Mouse (Mus musculus) hematopoietic stem cell, adult 5-6 weeks (primary cell): ENCODE data around the gene Tmcc1. TPM values are rescaled to one million over a fixed set of nuclear protein-coding genes. Genes with fewer than 3 reads are reported as not detected.
A peak's percentile ranks its signal among the peaks of the same experiment; 100 is the strongest.

Source experiments
- ATAC-seq, 2 experiments: fragments of 125-278 bp in 1 of 2; replicated peaks in 1 of 2; 2 replicates each; pipeline ENCODE4 v1.8.0; 2016 to 2017; ENCODE audit warnings: inconsistent platforms in 2 of 2, mild to moderate bottlenecking in 2 of 2, moderate number of reproducible peaks in 2 of 2, low read depth in 1 of 2, moderate TSS enrichment in 1 of 2; ENCODE audit not compliant: low FRiP score in 2 of 2, poor library complexity in 2 of 2, severe bottlenecking in 2 of 2, insufficient read depth in 1 of 2, low TSS enrichment in 1 of 2
- total RNA-seq: library from RNA; stranded (forward); fragments of 172-1452, 232-1000 nt; gene quantifications from 2 replicates; pipeline ENCODE4 v1.2.3, GENCODE M21; 2017

Tmcc1 gene
- total RNA-seq, 1 experiment from 2014 or later: 24.3 TPM

DNA sequence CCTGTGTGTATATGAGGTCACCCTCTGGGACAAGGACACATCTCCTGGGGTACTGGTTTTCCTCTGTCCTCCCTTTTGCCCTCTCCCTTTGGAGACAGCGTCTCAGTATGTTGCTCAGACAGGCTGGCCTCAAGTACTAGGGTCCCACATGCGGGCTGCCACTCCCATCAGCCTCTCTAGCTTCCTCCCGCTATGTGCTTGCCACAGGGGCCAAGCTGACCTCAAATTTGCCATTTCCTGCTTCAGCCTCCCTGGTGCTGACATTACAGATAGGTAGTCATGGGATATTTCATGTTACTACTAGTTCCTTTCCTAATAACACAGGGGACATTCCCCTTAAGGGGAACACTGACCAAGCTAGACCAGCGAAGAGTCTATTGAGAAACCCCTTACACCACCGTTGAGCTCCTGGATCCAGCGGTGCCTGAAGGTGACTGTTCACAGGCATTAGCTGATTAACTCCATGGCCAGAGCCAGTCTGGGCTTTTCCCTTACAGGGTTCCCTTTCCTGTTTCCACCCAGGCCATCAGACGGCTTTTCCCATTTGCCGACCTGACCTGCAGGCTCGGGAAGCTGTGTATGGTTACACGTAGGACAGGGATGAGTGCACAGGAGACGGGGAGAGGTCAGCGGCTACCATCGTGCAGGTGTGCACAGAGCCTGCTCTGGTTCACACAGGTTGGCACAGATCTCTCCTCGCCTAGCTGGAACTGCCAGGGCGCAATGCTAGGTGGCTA lies 220.0 kb downstream of the Tmcc1 start:
- peak; percentile 29 to 34; a peak in 3 of 4 replicates for ATAC-seq

DNA sequence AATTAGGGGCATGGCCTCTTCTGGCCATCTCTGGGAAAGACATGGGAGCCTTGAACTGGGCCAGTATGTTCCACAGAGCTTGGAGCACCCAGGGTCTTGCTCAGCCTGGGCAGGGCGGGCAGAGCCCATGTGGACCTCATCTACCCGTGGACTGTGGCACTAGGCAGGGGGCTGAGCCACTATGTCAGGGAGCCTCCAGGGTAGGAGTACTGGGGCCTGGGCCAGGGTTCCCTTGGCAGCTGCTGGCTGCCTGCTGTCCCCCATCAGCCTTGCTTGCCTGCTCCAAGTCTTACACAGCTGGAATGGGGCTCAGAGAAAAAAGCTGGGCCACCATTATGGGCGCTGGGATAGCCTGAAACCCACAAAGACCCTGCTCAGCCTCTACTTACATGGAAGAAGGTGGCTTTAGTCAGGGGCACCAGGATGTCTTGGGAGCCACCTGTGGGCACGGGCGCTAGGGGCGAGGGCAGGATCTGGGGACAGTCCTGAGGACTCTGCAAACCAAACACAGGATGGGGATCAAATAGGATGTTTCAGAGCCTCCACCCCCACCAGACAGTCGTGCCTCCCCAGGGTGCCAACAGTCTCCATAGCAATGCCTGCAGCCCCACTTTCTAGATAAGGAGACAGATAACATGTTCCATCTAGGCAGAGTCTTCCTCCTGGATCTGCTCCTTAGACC lies 221.1 kb downstream of the Tmcc1 start:
- ATAC-seq: no peak

DNA sequence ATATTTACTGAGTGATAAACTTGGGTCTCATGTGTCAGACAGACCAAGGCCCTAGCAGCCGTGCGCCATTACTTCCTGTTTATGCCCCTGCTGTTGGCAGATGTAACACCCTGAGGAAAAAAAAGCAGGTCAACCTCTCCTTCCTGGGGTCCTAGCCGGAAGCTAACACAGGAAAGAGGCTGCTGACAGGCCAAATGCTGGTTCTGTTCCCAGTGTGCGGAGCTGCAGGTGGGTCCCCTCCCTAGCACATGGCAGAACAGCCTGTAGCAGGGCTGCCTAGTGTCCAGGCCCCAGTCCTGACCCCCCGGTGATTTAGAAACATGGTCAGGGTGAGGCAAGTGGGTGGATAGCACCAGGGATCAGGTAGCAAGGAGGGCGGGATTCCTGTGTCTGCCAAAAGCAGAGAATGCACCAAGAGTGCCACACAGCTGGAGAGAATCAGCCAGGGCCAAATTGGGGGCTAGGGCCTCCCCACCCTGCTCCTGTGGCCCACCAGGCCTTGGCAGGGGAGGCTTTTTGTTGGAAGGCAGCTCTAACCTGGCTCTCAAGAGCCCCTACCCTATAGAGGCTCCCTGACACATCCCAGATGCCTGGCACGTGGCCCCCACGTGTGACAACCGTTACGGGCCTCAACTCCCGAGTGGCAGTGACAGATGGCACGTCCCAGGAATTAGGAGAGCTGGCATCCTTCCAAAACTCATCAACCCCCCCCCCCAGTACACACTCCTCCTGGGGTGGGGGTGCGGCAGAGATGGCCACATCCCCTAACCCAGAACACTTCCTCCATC lies 221.8 kb downstream of the Tmcc1 start:
- 0 out of 4 replicates have a peak, but pooled peaks of 1 of the 2 experiments have one; percentile 9 for ATAC-seq

GRCm38 (mm10) chr6:115969952-115970351 lies 223.3 kb downstream of the Tmcc1 start:
- peak; percentile 43 to 59; a peak in 3 of 4 replicates for ATAC-seq

GRCm38 (mm10) chr6:115969103-115969502 lies 224.2 kb downstream of the Tmcc1 start:
- ATAC-seq: no peak

GRCm38 (mm10) chr6:115968700-115969099 lies 224.6 kb downstream of the Tmcc1 start:
- no peak for ATAC-seq

Other genes with a start within 250 kb of the Tmcc1 start
- gene H1foo, start 248.5 kb downstream of the Tmcc1 start, total RNA-seq: not detected in 2 replicates
- gene Plxnd1, start 198.5 kb downstream of the Tmcc1 start, total RNA-seq: 12.4 and 35.3 TPM in 2 replicates
- 51.1 and 55.5 TPM in 2 replicates for gene Washc2, start 14.6 kb upstream of the Tmcc1 start, total RNA-seq
- 23.0 and 32.0 TPM in 2 replicates for gene Zfand4, start 70.7 kb upstream of the Tmcc1 start, total RNA-seq
- gene March8, start 144.5 kb upstream of the Tmcc1 start, total RNA-seq: 12.9 and 34.2 TPM in 2 replicates